Mouse (Mus musculus): ENCODE data around the gene Plk1.

- no peak for TF ChIP-seq POLR2A (IDR thresholded peaks at IDR 0.05; ENCODE audit: borderline replicate concordance, extremely low read depth, low read depth, low read length)
- no peak for TF ChIP-seq CTCF (IDR thresholded peaks at IDR 0.05; ENCODE audit: insufficient read depth, low read length)
These were observed 18.2 kb upstream of the Plk1 start for GRCm38 (mm10) chr7:122140991-122141390.

Measured in lung, adult 2 months (tissue).